Comparison of ENCODE assay signal across 15 mouse cellular contexts in genomic region chr2:35566957-35567693, GRCm38 (mm10). TPM values are rescaled to one million over a fixed set of nuclear protein-coding genes. Genes with fewer than 3 reads are reported as not detected.
DNase-seq lines count a peak whose midpoint lies in the region; ATAC-seq lines count a peak whose summit lies in the region.
"Had no signal": no experiment of that assay in that cellular context is flagged by ENCODE, and none has a peak within 500 bp of the region (broad histone marks: within the 10 kb centered on the region; RNA-seq: fewer than 3 reads in every experiment).

No protein-coding gene starts in this region.

- peak; percentile 74 for ATAC-seq in frontal cortex, adult (ENCODE audit: low TSS enrichment)
- ATAC-seq: forebrain, embryonic 14.5 days had no signal

- no peak for DNase-seq in frontal cortex, adult 2 months (ENCODE audit: extremely low spot score in 1 of 2, low spot score in 1 of 2)
- DNase-seq in thymus, postnatal 0 days (ENCODE audit: low spot score): peak; percentile 10
- DNase-seq in thymus, postnatal 10 days (ENCODE audit: low spot score in 2 of 2): no peak
- DNase-seq in cerebellum, postnatal 25 days: peak; percentile 51 to 54
- peak; percentile 83 for DNase-seq in retina, postnatal 1 day
- DNase-seq in right cerebral cortex, postnatal 25 days: no peak
- no peak for DNase-seq in embryo, embryonic 9.5 days (ENCODE audit: extremely low spot score)
- DNase-seq: adrenal gland, postnatal 10 days; B cell, adult 2 months; kidney, adult 11 months; kidney, postnatal 25 days; left cerebral cortex, postnatal 4 days; lung, embryonic 14.5 days had no signal

RNA-seq across cellular contexts. Expression of gene Dab2ip, which starts 9.1 kb away (rescaled TPM):
- polyA plus RNA-seq in frontal cortex, adult 2 months (2012; rRNA removed): 73.9 and 77.2 TPM in 2 replicates
- polyA plus RNA-seq in thymus, postnatal 0 days (2015; fragmentation: Nextera tagmentation; extraction: Ambion mirVana): 15.4 and 19.0 TPM in 2 replicates

Comparison
In these comparisons a context has a peak if more than half of its experiments do, and no peak if none do; other contexts are left out.
1. DNase-seq: peak in thymus, postnatal 0 days (single experiment), cerebellum, postnatal 25 days (2 of 2) and retina, postnatal 1 day (single experiment); none in frontal cortex, adult 2 months (0 of 2), thymus, postnatal 10 days (0 of 2), right cerebral cortex, postnatal 25 days (single experiment) and embryo, embryonic 9.5 days (single experiment).